8 mouse cellular contexts compared by ENCODE assay signal in genomic region chr4:47603378-47603777, GRCm38 (mm10).
DNase-seq lines count a peak whose midpoint lies in the region; ATAC-seq and TF ChIP-seq lines count a peak whose summit lies in the region.

No protein-coding gene starts in this region.

- whole genome bisulfite sequencing in cerebellum, adult 2 months = 12% methylated on average over 6 of the region's 6 CpGs
- WGBS in lung, embryonic 16.5 days = 57% methylated on average over 6 of the region's 6 CpGs
- 45% methylated on average over 6 of the region's 6 CpGs for WGBS in hindbrain, postnatal 0 days
- WGBS in small intestine, adult 2 months = 63% methylated on average over 6 of the region's 6 CpGs

- H3K4me1 ChIP-seq in cerebellum, adult 2 months (ENCODE audit: control insufficient read depth, insufficient read depth, low read length) = peaks cover 40% of the 10 kb centered on the region
- H3K4me1 ChIP-seq in lung, embryonic 16.5 days (replicated peaks; ENCODE audit: control insufficient read depth, insufficient read depth, low read length) = no peaks in the 10 kb centered on the region; the same call in 1 of the 2 replicates
- 0 out of 2 replicates have a peak, but pooled peaks cover under 1% of the 10 kb centered on the region for H3K4me1 ChIP-seq in hindbrain, postnatal 0 days (ENCODE audit: insufficient read depth, low read length)
- H3K4me1 ChIP-seq in small intestine, adult 2 months (ENCODE audit: control insufficient read depth, insufficient read depth, insufficient read length, low read length) = no peaks in the 10 kb centered on the region

- no peak for TF ChIP-seq POLR2A in cerebellum, adult 2 months (IDR thresholded peaks at IDR 0.05; ENCODE audit: borderline replicate concordance, insufficient read depth, low read length)
- no peak for TF ChIP-seq POLR2A in small intestine, adult 2 months (IDR thresholded peaks at IDR 0.05; ENCODE audit: low read depth, low read length)

- H3K27ac ChIP-seq in cerebellum, adult 2 months (ENCODE audit: insufficient read depth, low read length) = peak overlapping the region; percentile 2; the same call in 1 of the 2 replicates
- H3K27ac ChIP-seq in lung, embryonic 16.5 days (ENCODE audit: low read length) = no peak overlapping the region
- peak overlapping the region; percentile 26; the same call in 1 of the 2 replicates for H3K27ac ChIP-seq in hindbrain, postnatal 0 days
- H3K27ac ChIP-seq in small intestine, adult 2 months (ENCODE audit: insufficient read depth, low read depth, low read length) = no peak overlapping the region

- no peak for TF ChIP-seq CTCF in cerebellum, adult 2 months (IDR thresholded peaks at IDR 0.05; ENCODE audit: borderline replicate concordance, insufficient read depth, low read depth, low read length)
- no peak for TF ChIP-seq CTCF in hindbrain, postnatal 0 days (IDR thresholded peaks at IDR 0.05; ENCODE audit: low read depth)
- no peak for TF ChIP-seq CTCF in small intestine, adult 2 months (IDR thresholded peaks at IDR 0.05; ENCODE audit: extremely low read depth, insufficient read length, insufficient replicate concordance, low read depth, low read length)

- H3K9me3 ChIP-seq in lung, embryonic 16.5 days (ENCODE audit: control insufficient read depth, low read length) = no peaks in the 10 kb centered on the region
- no peaks in the 10 kb centered on the region for H3K9me3 ChIP-seq in hindbrain, postnatal 0 days (ENCODE audit: low read length)

- H3K36me3 ChIP-seq in lung, embryonic 16.5 days (ENCODE audit: control insufficient read depth, insufficient read depth, low read length) = no peaks in the 10 kb centered on the region
- no peaks in the 10 kb centered on the region for H3K36me3 ChIP-seq in hindbrain, postnatal 0 days (ENCODE audit: insufficient read depth, low read length)
- H3K36me3 ChIP-seq in small intestine, adult 2 months (ENCODE audit: control insufficient read depth, insufficient read depth, low read length) = no peaks in the 10 kb centered on the region

- DNase-seq in cerebellum, adult 2 months = peak in 1 of 2 experiments; percentile 57
- no peak for DNase-seq in cerebellum, postnatal 4 days (ENCODE audit: low spot score in 2 of 2)
- DNase-seq in lung, postnatal 4 days = no peak
- DNase-seq in hindbrain, postnatal 0 days (ENCODE audit: low spot score) = no peak
- DNase-seq in ovary, adult 18-20 months (ENCODE audit: low spot score) = no peak

- H3K27me3 ChIP-seq in cerebellum, adult 2 months (ENCODE audit: control insufficient read depth, insufficient read depth, low read length) = no peaks in the 10 kb centered on the region
- no peaks in the 10 kb centered on the region for H3K27me3 ChIP-seq in lung, embryonic 16.5 days (ENCODE audit: control insufficient read depth, insufficient read depth, low read depth, low read length)
- no peaks in the 10 kb centered on the region for H3K27me3 ChIP-seq in hindbrain, postnatal 0 days (ENCODE audit: insufficient read depth, low read length)
- H3K27me3 ChIP-seq in small intestine, adult 2 months (ENCODE audit: control insufficient read depth, insufficient read depth, low read length) = no peaks in the 10 kb centered on the region

- peak overlapping the region; percentile 27 for H3K4me3 ChIP-seq in cerebellum, adult 2 months (replicated peaks; ENCODE audit: insufficient read depth, low read depth, low read length)
- peak overlapping the region; percentile 30 for H3K4me3 ChIP-seq in lung, embryonic 16.5 days (ENCODE audit: low read length)
- peak overlapping the region; percentile 16 for H3K4me3 ChIP-seq in hindbrain, postnatal 0 days (ENCODE audit: low read length)
- H3K4me3 ChIP-seq in small intestine, adult 2 months (ENCODE audit: low read depth, low read length) = 0 out of 2 replicates have a peak overlapping the region, but pooled peaks have one; percentile 10

- peak overlapping the region; percentile 51; the same call in 1 of the 2 replicates for H3K9ac ChIP-seq in lung, embryonic 16.5 days (ENCODE audit: low read length)
- H3K9ac ChIP-seq in hindbrain, postnatal 0 days (replicated peaks; ENCODE audit: low read length) = peak overlapping the region; percentile 33

- no peak for ATAC-seq in lung, embryonic 16.5 days (ENCODE audit: low read depth)
- ATAC-seq in hindbrain, postnatal 0 days = no peak
- no peak for ATAC-seq in CD4-positive, CD25-positive, alpha-beta regulatory T cell, adult 4 months

- peak overlapping the region; percentile 54 for H3K4me2 ChIP-seq in lung, embryonic 16.5 days (ENCODE audit: low read depth, low read length)
- H3K4me2 ChIP-seq in hindbrain, postnatal 0 days (ENCODE audit: low read depth, low read length) = peak overlapping the region; percentile 54

Comparison
In these comparisons a context has a peak if more than half of its experiments do, and no peak if none do; other contexts are left out.
1. H3K27ac ChIP-seq: peak in cerebellum, adult 2 months (single experiment) and hindbrain, postnatal 0 days (single experiment); none in lung, embryonic 16.5 days (single experiment) and small intestine, adult 2 months (single experiment).
2. Peak in every context shown above with its lines, with median percentiles within 50 percentile points of each other: H3K4me3 ChIP-seq.